Mouse (Mus musculus) embryonic facial prominence, embryonic 11.5 days (tissue): Measurements from ENCODE around the gene Alg14. TPM values are rescaled to one million over a fixed set of nuclear protein-coding genes. Genes with fewer than 3 reads are reported as not detected.

Experiments used
- ATAC-seq: fragments of 200-750 bp; cut with Nextera tagmentation; replicated peaks from 2 replicates; pipeline ENCODE4 v1.8.0; 2017; ENCODE audit warnings: low read depth; ENCODE audit not compliant: insufficient number of reproducible peaks, low FRiP score, low TSS enrichment
- DNase-seq: peaks from one replicate; pipeline ENCODE4 v3.0.0-alpha.2; 2015; ENCODE audit warnings: low spot score
- H3K27ac ChIP-seq: fragments of 300-500 bp; sonication (generic); replicated peaks from 2 replicates; pipeline ENCODE4 v1.5.1; 2014; ENCODE audit warnings: mild to moderate bottlenecking, low read depth, low read length, control low read depth
- H3K27me3 ChIP-seq: fragments of 300-500 bp; sonication (generic); 2 replicates; pipeline ENCODE4 v1.6.1; 2014; ENCODE audit warnings: mild to moderate bottlenecking, low read length, moderate library complexity, mixed read lengths; ENCODE audit not compliant: control insufficient read depth, insufficient read depth
- H3K36me3 ChIP-seq: fragments of 300-500 bp; sonication (generic); replicated peaks from 2 replicates; pipeline ENCODE4 v1.6.1; 2014; ENCODE audit warnings: low read depth, mild to moderate bottlenecking, low read length, moderate library complexity, mixed read lengths; ENCODE audit not compliant: control insufficient read depth, insufficient read depth
- H3K4me1 ChIP-seq: fragments of 300-500 bp; sonication (generic); 2 replicates; pipeline ENCODE4 v1.6.1; 2014; ENCODE audit warnings: low read length, mixed read lengths; ENCODE audit not compliant: control insufficient read depth, insufficient read depth
- H3K4me2 ChIP-seq: fragments of 300-500 bp; sonication (generic); 2 replicates; pipeline ENCODE4 v1.6.1; 2014; ENCODE audit warnings: low read depth, mild to moderate bottlenecking, control low read depth, low read length, moderate library complexity
- H3K4me3 ChIP-seq: fragments of 300-500 bp; sonication (generic); 2 replicates; pipeline ENCODE4 v1.5.1; 2014; ENCODE audit warnings: low read depth, low read length, control low read depth
- H3K9ac ChIP-seq: fragments of 300-500 bp; sonication (generic); replicated peaks from 2 replicates; pipeline ENCODE4 v1.6.1; 2014; ENCODE audit warnings: mild to moderate bottlenecking, control low read depth, low read length
- H3K9me3 ChIP-seq: fragments of 300-500 bp; sonication (generic); replicated peaks from 2 replicates; pipeline ENCODE4 v1.6.1; 2016; ENCODE audit warnings: mild to moderate bottlenecking, low read length, inconsistent platforms, mixed read lengths; ENCODE audit not compliant: control insufficient read depth
- WGBS: fragments of 180-500 bp; shearing (Covaris S2); extraction: QIAGEN DNeasy Blood & Tissue Kit; methylation state at CpG from one replicate; pipeline ENCODE4 v1.1.7; 2014; 5-methylcytosine and 5-hydroxymethylcytosine counted together
- polyA plus RNA-seq: library from polyadenylated mRNA; unstranded; fragments of >200 nt; fragmentation: Nextera tagmentation; extraction: Ambion mirVana; gene quantifications from 2 replicates; pipeline ENCODE4 v1.2.1, GENCODE M21; 2014

Alg14 gene
- polyA plus RNA-seq, 1 experiment from 2014 or later, result 35.4 TPM

- H3K9ac ChIP-seq, result no peak overlapping the region
- no peak overlapping the region for H3K4me2 ChIP-seq
- no peak for ATAC-seq
- H3K27me3 ChIP-seq, result no peaks in the 10 kb centered on the region
- no peaks in the 10 kb centered on the region for H3K9me3 ChIP-seq
- H3K4me1 ChIP-seq, result no peaks in the 10 kb centered on the region; the same call in 1 of the 2 replicates
- no peak overlapping the region for H3K4me3 ChIP-seq
- no peak for DNase-seq
- no peaks in the 10 kb centered on the region for H3K36me3 ChIP-seq
- no peak overlapping the region for H3K27ac ChIP-seq
- WGBS, result 42% methylated on average over 9 of the region's 9 CpGs
Observed at GRCm38 (mm10) chr3:121373897-121374441, 82.4 kb downstream of the Alg14 start.

- Histone ChIP-seq H3K4me2 (no peak overlapping the region), H3K27me3 (no peaks in the 10 kb centered on the region), H3K9me3 (no peaks in the 10 kb centered on the region), H3K36me3 (no peaks in the 10 kb centered on the region), H3K4me3 (no peak overlapping the region), H3K27ac (no peak overlapping the region), H3K4me1 (no peaks in the 10 kb centered on the region; the same call in 1 of the 2 replicates), H3K9ac (no peak overlapping the region)
- DNase-seq, result no peak
- WGBS, result 43% methylated on average over 7 of the region's 7 CpGs
- ATAC-seq, result no peak
Observed at GRCm38 (mm10) chr3:121375541-121376129, 84.1 kb downstream of the Alg14 start.

- Histone ChIP-seq H3K4me1 (no peaks in the 10 kb centered on the region; the same call in 1 of the 2 replicates), H3K4me3 (no peak overlapping the region), H3K27me3 (no peaks in the 10 kb centered on the region), H3K9me3 (no peaks in the 10 kb centered on the region), H3K36me3 (no peaks in the 10 kb centered on the region), H3K27ac (no peak overlapping the region), H3K9ac (no peak overlapping the region), H3K4me2 (no peak overlapping the region)
- WGBS, result 23% methylated on average over 15 of the region's 15 CpGs
- peak; percentile 42 for DNase-seq
- no peak; the same call in 1 of the 2 replicates for ATAC-seq
Observed at GRCm38 (mm10) chr3:121378708-121379612, 87.4 kb downstream of the Alg14 start.

GRCm38 (mm10) chr3:121379699-121380098, 88.1 kb downstream of the Alg14 start:
- H3K27ac ChIP-seq, result no peak overlapping the region
- H3K27me3 ChIP-seq, result no peaks in the 10 kb centered on the region
- no peaks in the 10 kb centered on the region for H3K9me3 ChIP-seq
- no peak overlapping the region for H3K4me3 ChIP-seq
- WGBS, result 62% methylated on average over 5 of the region's 5 CpGs
- no peaks in the 10 kb centered on the region for H3K36me3 ChIP-seq
- DNase-seq, result no peak
- no peak overlapping the region for H3K9ac ChIP-seq
- H3K4me1 ChIP-seq, result no peaks in the 10 kb centered on the region; the same call in 1 of the 2 replicates
- H3K4me2 ChIP-seq, result no peak overlapping the region
- no peak for ATAC-seq

GRCm38 (mm10) chr3:121387471-121388009, 96.0 kb downstream of the Alg14 start:
- Histone ChIP-seq H3K9ac (no peak overlapping the region), H3K36me3 (no peaks in the 10 kb centered on the region), H3K9me3 (no peaks in the 10 kb centered on the region), H3K27ac (no peak overlapping the region), H3K4me1 (peaks cover 7% of the 10 kb centered on the region; the same call in 1 of the 2 replicates), H3K27me3 (no peaks in the 10 kb centered on the region), H3K4me3 (no peak overlapping the region), H3K4me2 (no peak overlapping the region)
- 70% methylated on average over 3 of the region's 3 CpGs for WGBS
- ATAC-seq (no peak), DNase-seq (no peak)

GRCm38 (mm10) chr3:121389366-121389765, 97.8 kb downstream of the Alg14 start:
- 81% methylated on average over 8 of the region's 8 CpGs for WGBS
- Histone ChIP-seq H3K27me3 (no peaks in the 10 kb centered on the region), H3K9ac (no peak overlapping the region), H3K4me1 (peaks cover 7% of the 10 kb centered on the region; the same call in 1 of the 2 replicates), H3K4me3 (no peak overlapping the region), H3K9me3 (no peaks in the 10 kb centered on the region), H3K36me3 (no peaks in the 10 kb centered on the region), H3K27ac (no peak overlapping the region), H3K4me2 (no peak overlapping the region)
- ATAC-seq (no peak), DNase-seq (no peak)

GRCm38 (mm10) chr3:121389860-121390530, 98.4 kb downstream of the Alg14 start:
- Histone ChIP-seq H3K4me2 (peak overlapping the region; percentile 19; the same call in 1 of the 2 replicates), H3K27me3 (no peaks in the 10 kb centered on the region), H3K27ac (no peak overlapping the region), H3K4me3 (no peak overlapping the region; the same call in 1 of the 2 replicates), H3K9me3 (no peaks in the 10 kb centered on the region), H3K4me1 (peaks cover 7% of the 10 kb centered on the region; the same call in 1 of the 2 replicates), H3K9ac (no peak overlapping the region), H3K36me3 (no peaks in the 10 kb centered on the region)
- DNase-seq, result peak; percentile 72
- 11% methylated on average over 17 of the region's 17 CpGs for WGBS
- peak; percentile 79 for ATAC-seq
